8 mouse cellular contexts compared by ENCODE assay signal in genomic region chr17:34109038-34109805, GRCm38 (mm10). TPM values are rescaled to one million over a fixed set of nuclear protein-coding genes. Genes with fewer than 3 reads are reported as not detected.
DNase-seq lines count a peak whose midpoint lies in the region; ATAC-seq and TF ChIP-seq lines count a peak whose summit lies in the region.

No protein-coding gene starts in this region.

- H3K36me3 ChIP-seq in lung, embryonic 16.5 days (ENCODE audit: control insufficient read depth, insufficient read depth, low read length): peaks cover 40% of the 10 kb centered on the region
- peaks cover 40% of the 10 kb centered on the region for H3K36me3 ChIP-seq in hindbrain, postnatal 0 days (ENCODE audit: insufficient read depth, low read length)

- H3K9me3 ChIP-seq in lung, embryonic 16.5 days (ENCODE audit: control insufficient read depth, low read length): no peaks in the 10 kb centered on the region
- no peaks in the 10 kb centered on the region for H3K9me3 ChIP-seq in hindbrain, postnatal 0 days (ENCODE audit: low read length)

- DNase-seq in cerebellum, adult 9-11 months: peak; percentile 23
- no peak for DNase-seq in cerebellum, adult 18-20 months
- DNase-seq in lung, adult 2 months: no peak
- DNase-seq in hindbrain, postnatal 0 days (ENCODE audit: low spot score): peak; percentile 76
- peak; percentile 53 for DNase-seq in thymus, postnatal 0 days (ENCODE audit: low spot score)
- DNase-seq in testis, postnatal 10 days (ENCODE audit: low spot score): no peak
- DNase-seq in kidney, adult 8-10 months: no peak

- no peak; the same call in 1 of the 2 replicates for TF ChIP-seq CTCF in lung, adult 2 months (IDR thresholded peaks at IDR 0.05; ENCODE audit: insufficient read depth, low read length)
- peak; percentile 52 for TF ChIP-seq CTCF in hindbrain, postnatal 0 days (IDR thresholded peaks at IDR 0.05; ENCODE audit: low read depth)

- no peak overlapping the region for H3K27ac ChIP-seq in lung, embryonic 16.5 days (ENCODE audit: low read length)
- H3K27ac ChIP-seq in hindbrain, postnatal 0 days: peak overlapping the region; percentile 51; the same call in 1 of the 2 replicates

- no peak overlapping the region for H3K4me2 ChIP-seq in lung, embryonic 16.5 days (ENCODE audit: low read depth, low read length)
- no peak overlapping the region for H3K4me2 ChIP-seq in hindbrain, postnatal 0 days (ENCODE audit: low read depth, low read length)

- peaks cover 7% of the 10 kb centered on the region; the same call in 1 of the 2 replicates for H3K4me1 ChIP-seq in lung, embryonic 16.5 days (replicated peaks; ENCODE audit: control insufficient read depth, insufficient read depth, low read length)
- no peaks in the 10 kb centered on the region for H3K4me1 ChIP-seq in lung, adult 2 months (ENCODE audit: control insufficient read depth, insufficient read depth, low read length)
- H3K4me1 ChIP-seq in hindbrain, postnatal 0 days (ENCODE audit: insufficient read depth, low read length): no peaks in the 10 kb centered on the region

- no peak overlapping the region for H3K4me3 ChIP-seq in lung, embryonic 16.5 days (ENCODE audit: low read length)
- no peak overlapping the region for H3K4me3 ChIP-seq in lung, adult 2 months (replicated peaks; ENCODE audit: extremely low read depth, low read depth, low read length)
- no peak overlapping the region for H3K4me3 ChIP-seq in hindbrain, postnatal 0 days (ENCODE audit: low read length)

- TF ChIP-seq POLR2A in lung, adult 2 months (IDR thresholded peaks at IDR 0.05; ENCODE audit: borderline replicate concordance, extremely low read depth, low read depth, low read length): no peak

- no peak overlapping the region for H3K9ac ChIP-seq in lung, embryonic 16.5 days (ENCODE audit: low read length)
- no peak overlapping the region for H3K9ac ChIP-seq in hindbrain, postnatal 0 days (replicated peaks; ENCODE audit: low read length)

- H3K27me3 ChIP-seq in lung, embryonic 16.5 days (ENCODE audit: control insufficient read depth, insufficient read depth, low read depth, low read length): no peaks in the 10 kb centered on the region
- H3K27me3 ChIP-seq in hindbrain, postnatal 0 days (ENCODE audit: insufficient read depth, low read length): no peaks in the 10 kb centered on the region

- 70% methylated on average over 14 of the region's 14 CpGs for WGBS in lung, embryonic 16.5 days
- 72% methylated on average over 14 of the region's 14 CpGs for WGBS in lung, adult 2 months
- WGBS in hindbrain, postnatal 0 days: 68% methylated on average over 14 of the region's 14 CpGs

- peak; percentile 24; the same call in 1 of the 2 replicates for ATAC-seq in lung, embryonic 16.5 days (ENCODE audit: low read depth)
- peak; percentile 40; the same call in 1 of the 2 replicates for ATAC-seq in hindbrain, postnatal 0 days

RNA-seq across cellular contexts. Expression of gene H2-DMa, which starts 10.1 kb away (rescaled TPM):
- 11.8 and 12.7 TPM in 2 replicates for polyA plus RNA-seq in lung, embryonic 16.5 days (2015; fragmentation: Nextera tagmentation; extraction: Ambion mirVana)
- 109 and 118 TPM in 2 replicates for polyA plus RNA-seq in lung, adult 2 months (2012; rRNA removed)
- 30.9 and 31.3 TPM in 2 replicates for total RNA-seq in hindbrain, postnatal 0 days (2014; rRNA removed)
- polyA plus RNA-seq in hindbrain, postnatal 0 days (2015; fragmentation: Nextera tagmentation; extraction: Ambion mirVana): 23.5 and 24.1 TPM in 2 replicates
- polyA plus RNA-seq in thymus, postnatal 0 days (2015; fragmentation: Nextera tagmentation; extraction: Ambion mirVana): 113 and 114 TPM in 2 replicates

RNA-seq across cellular contexts. Expression of gene Brd2, which starts 13.2 kb away (rescaled TPM):
- polyA plus RNA-seq in lung, embryonic 16.5 days (2015; fragmentation: Nextera tagmentation; extraction: Ambion mirVana): 97.8 and 100 TPM in 2 replicates
- 101 and 140 TPM in 2 replicates for polyA plus RNA-seq in lung, adult 2 months (2012; rRNA removed)
- total RNA-seq in hindbrain, postnatal 0 days (2014; rRNA removed): 180 and 195 TPM in 2 replicates
- polyA plus RNA-seq in hindbrain, postnatal 0 days (2015; fragmentation: Nextera tagmentation; extraction: Ambion mirVana): 101 and 108 TPM in 2 replicates
- polyA plus RNA-seq in thymus, postnatal 0 days (2015; fragmentation: Nextera tagmentation; extraction: Ambion mirVana): 98.3 and 107 TPM in 2 replicates

RNA-seq across cellular contexts. Expression of gene H2-Oa, which starts 17.1 kb away (rescaled TPM):
- polyA plus RNA-seq in lung, embryonic 16.5 days (2015; fragmentation: Nextera tagmentation; extraction: Ambion mirVana): 0.23 and 1.0 TPM in 2 replicates
- polyA plus RNA-seq in lung, adult 2 months (2012; rRNA removed): 14.1 and 19.8 TPM in 2 replicates
- total RNA-seq in hindbrain, postnatal 0 days (2014; rRNA removed): not detected in 2 replicates
- 0.23 and 0.31 TPM in 2 replicates for polyA plus RNA-seq in hindbrain, postnatal 0 days (2015; fragmentation: Nextera tagmentation; extraction: Ambion mirVana)
- 55.0 and 57.1 TPM in 2 replicates for polyA plus RNA-seq in thymus, postnatal 0 days (2015; fragmentation: Nextera tagmentation; extraction: Ambion mirVana)

RNA-seq across cellular contexts. Expression of gene H2-DMb2, which starts 33.9 kb away (rescaled TPM):
- 1.6 and 2.1 TPM in 2 replicates for polyA plus RNA-seq in lung, embryonic 16.5 days (2015; fragmentation: Nextera tagmentation; extraction: Ambion mirVana)
- polyA plus RNA-seq in lung, adult 2 months (2012; rRNA removed): 33.3 and 38.9 TPM in 2 replicates
- total RNA-seq in hindbrain, postnatal 0 days (2014; rRNA removed): 0.16 TPM in 1 of 2 replicates, not detected in the other
- polyA plus RNA-seq in hindbrain, postnatal 0 days (2015; fragmentation: Nextera tagmentation; extraction: Ambion mirVana): 0.58 and 0.59 TPM in 2 replicates
- 57.8 and 62.9 TPM in 2 replicates for polyA plus RNA-seq in thymus, postnatal 0 days (2015; fragmentation: Nextera tagmentation; extraction: Ambion mirVana)

RNA-seq across cellular contexts. Expression of gene H2-DMb1, which starts 43.6 kb away (rescaled TPM):
- 3.7 and 6.2 TPM in 2 replicates for polyA plus RNA-seq in lung, embryonic 16.5 days (2015; fragmentation: Nextera tagmentation; extraction: Ambion mirVana)
- polyA plus RNA-seq in lung, adult 2 months (2012; rRNA removed): 146 and 187 TPM in 2 replicates
- total RNA-seq in hindbrain, postnatal 0 days (2014; rRNA removed): 1.8 and 3.0 TPM in 2 replicates
- 1.4 and 1.8 TPM in 2 replicates for polyA plus RNA-seq in hindbrain, postnatal 0 days (2015; fragmentation: Nextera tagmentation; extraction: Ambion mirVana)
- polyA plus RNA-seq in thymus, postnatal 0 days (2015; fragmentation: Nextera tagmentation; extraction: Ambion mirVana): 39.8 and 42.2 TPM in 2 replicates

Comparison
In these comparisons a context has a peak if more than half of its experiments do, and no peak if none do; other contexts are left out.
1. DNase-seq: peak in cerebellum, adult 9-11 months (single experiment), hindbrain, postnatal 0 days (single experiment) and thymus, postnatal 0 days (single experiment); none in cerebellum, adult 18-20 months (0 of 2), lung, adult 2 months (single experiment), testis, postnatal 10 days (single experiment) and kidney, adult 8-10 months (0 of 2).